ENCODE assay signal across 8 mouse cellular contexts in genomic region chr4:119295134-119295453, GRCm38 (mm10). TPM values are rescaled to one million over a fixed set of nuclear protein-coding genes. Genes with fewer than 3 reads are reported as not detected.
A peak's percentile ranks its signal among the peaks of the same experiment; 100 is the strongest.
DNase-seq lines count a peak whose midpoint lies in the region; ATAC-seq and TF ChIP-seq lines count a peak whose summit lies in the region.

No protein-coding gene starts in this region.

- peak overlapping the region; percentile 83 for H3K4me2 ChIP-seq in embryonic facial prominence, embryonic 13.5 days
- peak overlapping the region; percentile 62 for H3K4me2 ChIP-seq in intestine, embryonic 15.5 days (replicated peaks)
- H3K4me2 ChIP-seq in neural tube, embryonic 12.5 days (replicated peaks): peak overlapping the region; percentile 66

- no peak overlapping the region; the same call in 1 of the 2 replicates for H3K4me3 ChIP-seq in liver, adult 2 months (ENCODE audit: insufficient read depth, low read depth, low read length)
- H3K4me3 ChIP-seq in embryonic facial prominence, embryonic 13.5 days: peak overlapping the region; percentile 87
- H3K4me3 ChIP-seq in intestine, embryonic 15.5 days (replicated peaks): peak overlapping the region; percentile 84
- H3K4me3 ChIP-seq in neural tube, embryonic 12.5 days: peak overlapping the region; percentile 100

- WGBS in liver, adult 2 months: 5% methylated on average over 6 of the region's 6 CpGs
- 10% methylated on average over 6 of the region's 6 CpGs for WGBS in embryonic facial prominence, embryonic 13.5 days
- 6% methylated on average over 6 of the region's 6 CpGs for WGBS in intestine, embryonic 15.5 days
- 5% methylated on average over 6 of the region's 6 CpGs for WGBS in neural tube, embryonic 12.5 days

- no peaks in the 10 kb centered on the region for H3K27me3 ChIP-seq in liver, adult 2 months (ENCODE audit: control insufficient read depth, insufficient read depth, low read length)
- no peaks in the 10 kb centered on the region for H3K27me3 ChIP-seq in embryonic facial prominence, embryonic 13.5 days
- no peaks in the 10 kb centered on the region for H3K27me3 ChIP-seq in intestine, embryonic 15.5 days (replicated peaks)
- no peaks in the 10 kb centered on the region for H3K27me3 ChIP-seq in neural tube, embryonic 12.5 days (replicated peaks)

- H3K9ac ChIP-seq in liver, adult 2 months (ENCODE audit: low read depth, low read length): peak overlapping the region; percentile 33
- peak overlapping the region; percentile 94 for H3K9ac ChIP-seq in embryonic facial prominence, embryonic 13.5 days
- H3K9ac ChIP-seq in intestine, embryonic 15.5 days: peak overlapping the region; percentile 79
- H3K9ac ChIP-seq in neural tube, embryonic 12.5 days: peak overlapping the region; percentile 95

- no peak for ATAC-seq in embryonic facial prominence, embryonic 13.5 days (ENCODE audit: insufficient number of reproducible peaks, insufficient read depth, low FRiP score, low TSS enrichment, low read depth)
- no peak for ATAC-seq in intestine, embryonic 15.5 days
- no peak for ATAC-seq in neural tube, embryonic 12.5 days (ENCODE audit: low FRiP score, low read depth)

- H3K79me2 ChIP-seq in liver, adult 2 months (ENCODE audit: control insufficient read depth, insufficient read depth, low read length): peaks cover 18% of the 10 kb centered on the region

- no peak for DNase-seq in liver, adult 2 months (ENCODE audit: extremely low read depth, low read depth, low spot score)
- DNase-seq in liver: no peak
- no peak for DNase-seq in gastrocnemius, adult 8-10 months (ENCODE audit: low spot score in 2 of 2)
- no peak for DNase-seq in kidney, postnatal 10 days
- no peak for DNase-seq in frontal cortex, postnatal 25 days (ENCODE audit: low spot score in 2 of 2)

- no peaks in the 10 kb centered on the region for H3K9me3 ChIP-seq in embryonic facial prominence, embryonic 13.5 days
- no peaks in the 10 kb centered on the region for H3K9me3 ChIP-seq in intestine, embryonic 15.5 days
- no peaks in the 10 kb centered on the region for H3K9me3 ChIP-seq in neural tube, embryonic 12.5 days

- peaks cover 2% of the 10 kb centered on the region; the same call in 1 of the 2 replicates for H3K36me3 ChIP-seq in liver, adult 2 months (ENCODE audit: control insufficient read depth, insufficient read depth, low read length)
- peaks cover 9% of the 10 kb centered on the region for H3K36me3 ChIP-seq in embryonic facial prominence, embryonic 13.5 days
- no peaks in the 10 kb centered on the region for H3K36me3 ChIP-seq in intestine, embryonic 15.5 days
- peaks cover 5% of the 10 kb centered on the region; the same call in 1 of the 2 replicates for H3K36me3 ChIP-seq in neural tube, embryonic 12.5 days

- H3K27ac ChIP-seq in liver, adult 2 months (replicated peaks; ENCODE audit: insufficient read depth, low read depth, low read length): no peak overlapping the region
- peak overlapping the region; percentile 93 for H3K27ac ChIP-seq in embryonic facial prominence, embryonic 13.5 days
- peak overlapping the region; percentile 94 for H3K27ac ChIP-seq in intestine, embryonic 15.5 days
- peak overlapping the region; percentile 7; the same call in 1 of the 2 replicates for H3K27ac ChIP-seq in neural tube, embryonic 12.5 days

- TF ChIP-seq CTCF in liver, adult 2 months (IDR thresholded peaks at IDR 0.05; ENCODE audit: low read depth, low read length): no peak

- H3K4me1 ChIP-seq in liver, adult 2 months (ENCODE audit: control insufficient read depth, insufficient read depth, low read length): peaks cover 7% of the 10 kb centered on the region
- H3K4me1 ChIP-seq in embryonic facial prominence, embryonic 13.5 days: peaks cover 20% of the 10 kb centered on the region
- H3K4me1 ChIP-seq in intestine, embryonic 15.5 days (replicated peaks): 0 out of 2 replicates have a peak, but pooled peaks cover 7% of the 10 kb centered on the region
- peaks cover 26% of the 10 kb centered on the region for H3K4me1 ChIP-seq in neural tube, embryonic 12.5 days

- no peak for TF ChIP-seq POLR2A in liver, adult 2 months (IDR thresholded peaks at IDR 0.05; ENCODE audit: extremely low read depth, insufficient read depth, low read length)

RNA-seq across cellular contexts. Expression of gene Ybx1, which starts 0.7 kb away (rescaled TPM):
- 177 and 189 TPM in 2 replicates for total RNA-seq in liver, adult 2 months (2014; rRNA removed)
- polyA plus RNA-seq in liver, adult 2 months (2012; rRNA removed): 64.3 and 70.8 TPM in 2 replicates
- polyA plus RNA-seq in embryonic facial prominence, embryonic 13.5 days (2015; fragmentation: Nextera tagmentation; extraction: Ambion mirVana): 680 and 805 TPM in 2 replicates
- polyA plus RNA-seq in intestine, embryonic 15.5 days (2015; fragmentation: Nextera tagmentation; extraction: Ambion mirVana): 627 and 712 TPM in 2 replicates
- 1,187 and 1,308 TPM in 2 replicates for polyA plus RNA-seq in neural tube, embryonic 12.5 days (2016; fragmentation: Nextera tagmentation; extraction: Ambion mirVana)
- 100 to 1,000 TPM; 604 to 694 (median 660) TPM for total RNA-seq in gastrocnemius, adult 8-10 months (2022)

RNA-seq across cellular contexts. Expression of gene Ppih, which starts 25.3 kb away (rescaled TPM):
- total RNA-seq in liver, adult 2 months (2014; rRNA removed): 12.2 and 15.4 TPM in 2 replicates
- polyA plus RNA-seq in liver, adult 2 months (2012; rRNA removed): 4.1 and 5.0 TPM in 2 replicates
- polyA plus RNA-seq in embryonic facial prominence, embryonic 13.5 days (2015; fragmentation: Nextera tagmentation; extraction: Ambion mirVana): 103 and 125 TPM in 2 replicates
- 88.1 and 102 TPM in 2 replicates for polyA plus RNA-seq in intestine, embryonic 15.5 days (2015; fragmentation: Nextera tagmentation; extraction: Ambion mirVana)
- polyA plus RNA-seq in neural tube, embryonic 12.5 days (2016; fragmentation: Nextera tagmentation; extraction: Ambion mirVana): 83.8 and 96.8 TPM in 2 replicates
- total RNA-seq in gastrocnemius, adult 8-10 months (2022): 10 to 100 TPM in 1 of 4 experiments, 1 to 10 TPM in 3; 6.3 to 10.0 (median 7.4) TPM

RNA-seq across cellular contexts. Expression of gene Cldn19, which starts 39.9 kb away (rescaled TPM):
- total RNA-seq in liver, adult 2 months (2014; rRNA removed): not detected in 2 replicates
- polyA plus RNA-seq in liver, adult 2 months (2012; rRNA removed): not detected in 2 replicates
- 0.24 TPM in 1 of 2 replicates, not detected in the other for polyA plus RNA-seq in embryonic facial prominence, embryonic 13.5 days (2015; fragmentation: Nextera tagmentation; extraction: Ambion mirVana)
- polyA plus RNA-seq in intestine, embryonic 15.5 days (2015; fragmentation: Nextera tagmentation; extraction: Ambion mirVana): 0.08 and 0.14 TPM in 2 replicates
- polyA plus RNA-seq in neural tube, embryonic 12.5 days (2016; fragmentation: Nextera tagmentation; extraction: Ambion mirVana): 0.08 and 0.22 TPM in 2 replicates
- total RNA-seq in gastrocnemius, adult 8-10 months (2022): 1 to 10 TPM in 2 of 4 experiments, under 1 TPM in 2; 0.46 to 1.1 (median 0.95) TPM

Comparison
In these comparisons a context has a peak if more than half of its experiments do, and no peak if none do; other contexts are left out.
1. H3K9ac ChIP-seq: peak in every context shown above with its lines; median percentile 95 in neural tube, embryonic 12.5 days; 94 in embryonic facial prominence, embryonic 13.5 days; 79 in intestine, embryonic 15.5 days; 33 in liver, adult 2 months.
2. RNA of gene Ppih, which starts 25.3 kb away (polyA plus RNA-seq): 103 to 125 TPM in embryonic facial prominence, embryonic 13.5 days, 88.1 to 102 TPM in intestine, embryonic 15.5 days and 83.8 to 96.8 TPM in neural tube, embryonic 12.5 days; 4.1 to 5.0 TPM in liver, adult 2 months; every median in the first group is over 10 times any median in the second.
3. Peak in every context shown above with its lines, with median percentiles within 50 percentile points of each other: H3K4me2 ChIP-seq.